Mouse (Mus musculus): ENCODE results near the gene Ccn2. TPM values are rescaled to one million over a fixed set of nuclear protein-coding genes. Genes with fewer than 3 reads are reported as not detected.

Ccn2 gene
- not detected for total RNA-seq (2023)

DNA sequence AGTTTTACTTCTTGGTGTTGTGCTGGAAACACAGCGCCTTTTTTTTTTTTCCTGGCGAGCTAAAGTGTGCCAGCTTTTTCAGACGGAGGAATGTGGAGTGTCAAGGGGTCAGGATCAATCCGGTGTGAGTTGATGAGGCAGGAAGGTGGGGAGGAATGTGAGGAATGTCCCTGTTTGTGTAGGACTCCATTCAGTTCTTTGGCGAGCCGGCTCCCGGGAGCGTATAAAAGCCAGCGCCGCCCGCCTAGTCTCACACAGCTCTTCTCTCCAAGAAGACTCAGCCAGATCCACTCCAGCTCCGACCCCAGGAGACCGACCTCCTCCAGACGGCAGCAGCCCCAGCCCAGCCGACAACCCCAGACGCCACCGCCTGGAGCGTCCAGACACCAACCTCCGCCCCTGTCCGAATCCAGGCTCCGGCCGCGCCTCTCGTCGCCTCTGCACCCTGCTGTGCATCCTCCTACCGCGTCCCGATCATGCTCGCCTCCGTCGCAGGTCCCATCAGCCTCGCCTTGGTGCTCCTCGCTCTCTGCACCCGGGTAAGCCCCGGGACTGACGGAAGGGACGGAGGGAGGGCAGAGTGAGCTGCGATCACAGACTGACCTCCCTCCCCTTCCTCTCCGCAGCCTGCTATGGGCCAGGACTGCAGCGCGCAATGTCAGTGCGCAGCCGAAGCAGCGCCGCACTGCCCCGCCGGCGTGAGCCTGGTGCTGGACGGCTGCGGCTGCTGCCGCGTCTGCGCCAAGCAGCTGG, at the start of gene Ccn2:
Ccn2 (plus strand) TSS at position 193 of the 753 bp plus-strand sequence.

Other genes starting within 250 kb of the Ccn2 start
- gene Enpp1, start 116.7 kb downstream of the Ccn2 start, total RNA-seq (2023) = 10 to 100 TPM; 27.4 to 31.9 TPM
- not detected for gene Enpp3, start 247.4 kb downstream of the Ccn2 start, total RNA-seq (2023)

All from B cell, adult 67 days (primary cell).